Comparison of ENCODE assay signal across 19 mouse cellular contexts in genomic region chr2:57227425-57227824, GRCm38 (mm10). TPM values are rescaled to one million over a fixed set of nuclear protein-coding genes. Genes with fewer than 3 reads are reported as not detected.
A peak's percentile ranks its signal among the peaks of the same experiment; 100 is the strongest.
DNase-seq lines count a peak whose midpoint lies in the region; ATAC-seq and TF ChIP-seq lines count a peak whose summit lies in the region.
"Had no signal": no experiment of that assay in that cellular context is flagged by ENCODE, and none has a peak within 500 bp of the region (broad histone marks: within the 10 kb centered on the region; RNA-seq: fewer than 3 reads in every experiment).

No protein-coding gene starts in this region.

- TF ChIP-seq POLR2A in liver, adult 2 months (IDR thresholded peaks at IDR 0.05; ENCODE audit: extremely low read depth, insufficient read depth, low read length): no peak

- H3K9me3 ChIP-seq in liver, embryonic 12.5 days (replicated peaks): no peaks in the 10 kb centered on the region
- H3K9me3 ChIP-seq in forebrain, embryonic 14.5 days (replicated peaks; ENCODE audit: control insufficient read depth, low read length): no peaks in the 10 kb centered on the region
- H3K9me3 ChIP-seq: forebrain, embryonic 13.5 days; hindbrain, embryonic 13.5 days; midbrain, embryonic 12.5 days had no signal

- peaks cover 15% of the 10 kb centered on the region; the same call in 1 of the 2 replicates for H3K4me1 ChIP-seq in liver, adult 2 months (ENCODE audit: control insufficient read depth, insufficient read depth, low read length)
- H3K4me1 ChIP-seq in liver, embryonic 12.5 days: peaks cover 9% of the 10 kb centered on the region
- no peaks in the 10 kb centered on the region for H3K4me1 ChIP-seq in forebrain, embryonic 14.5 days (ENCODE audit: control insufficient read depth, insufficient read depth, low read length)
- H3K4me1 ChIP-seq: hindbrain, embryonic 13.5 days had no signal

- no peaks in the 10 kb centered on the region for H3K36me3 ChIP-seq in liver, adult 2 months (ENCODE audit: control insufficient read depth, insufficient read depth, low read length)
- no peaks in the 10 kb centered on the region for H3K36me3 ChIP-seq in liver, embryonic 12.5 days
- H3K36me3 ChIP-seq in forebrain, embryonic 14.5 days (ENCODE audit: control insufficient read depth, insufficient read depth, low read length): no peaks in the 10 kb centered on the region
- H3K36me3 ChIP-seq: hindbrain, embryonic 13.5 days; midbrain, embryonic 12.5 days had no signal

- no peak overlapping the region for H3K9ac ChIP-seq in liver, adult 2 months (ENCODE audit: low read depth, low read length)
- no peak overlapping the region for H3K9ac ChIP-seq in liver, embryonic 12.5 days
- no peak overlapping the region for H3K9ac ChIP-seq in forebrain, embryonic 14.5 days (ENCODE audit: low read length)
- H3K9ac ChIP-seq: forebrain, embryonic 13.5 days; hindbrain, embryonic 13.5 days; lung, embryonic 14.5 days; midbrain, embryonic 12.5 days had no signal

- no peak for ATAC-seq in liver, embryonic 12.5 days
- 0 out of 2 replicates have a peak, but pooled peaks have one; percentile 17 for ATAC-seq in megakaryocyte progenitor cell, adult 5-6 weeks (replicated peaks; ENCODE audit: poor library complexity)
- ATAC-seq in forebrain, embryonic 14.5 days: no peak
- ATAC-seq in erythroid progenitor cell, adult 5-6 weeks (replicated peaks; ENCODE audit: low FRiP score, poor library complexity, severe bottlenecking): no peak
- ATAC-seq: forebrain, embryonic 13.5 days had no signal

- peak; percentile 64 for DNase-seq in liver, adult 2 months (ENCODE audit: extremely low read depth, low read depth, low spot score)
- DNase-seq in Muller cell, postnatal 12 days (ENCODE audit: inconsistent ontology term): peak; percentile 30
- peak; percentile 46 for DNase-seq in cerebellum, adult 8-10 months
- DNase-seq in forebrain, embryonic 14.5 days (ENCODE audit: low spot score): no peak
- DNase-seq: adrenal gland, postnatal 25 days; B cell, adult 2 months; heart, postnatal 14 days; kidney, adult 9 months; kidney, postnatal 4 days; liver; lung, embryonic 14.5 days; lung, postnatal 4 days; right cerebral cortex, postnatal 4 days had no signal

- H3K4me3 ChIP-seq in liver, adult 2 months (ENCODE audit: insufficient read depth, low read depth, low read length): no peak overlapping the region
- H3K4me3 ChIP-seq in liver, embryonic 12.5 days: no peak overlapping the region
- no peak overlapping the region for H3K4me3 ChIP-seq in forebrain, embryonic 14.5 days (ENCODE audit: low read depth, low read length)
- H3K4me3 ChIP-seq: forebrain, embryonic 13.5 days; hindbrain, embryonic 13.5 days; midbrain, embryonic 12.5 days had no signal

- no peaks in the 10 kb centered on the region for H3K79me2 ChIP-seq in liver, adult 2 months (ENCODE audit: control insufficient read depth, insufficient read depth, low read length)

- H3K27ac ChIP-seq in liver, adult 2 months (replicated peaks; ENCODE audit: insufficient read depth, low read depth, low read length): no peak overlapping the region
- H3K27ac ChIP-seq in liver, embryonic 12.5 days: no peak overlapping the region
- no peak overlapping the region for H3K27ac ChIP-seq in forebrain, embryonic 14.5 days (ENCODE audit: low read depth, low read length)
- H3K27ac ChIP-seq: forebrain, embryonic 13.5 days; hindbrain, embryonic 13.5 days; midbrain, embryonic 12.5 days had no signal

- TF ChIP-seq CTCF in liver, adult 2 months (IDR thresholded peaks at IDR 0.05; ENCODE audit: low read depth, low read length): no peak

- 56% methylated on average over 3 of the region's 3 CpGs for WGBS in liver, adult 2 months
- 61% methylated on average over 3 of the region's 3 CpGs for WGBS in liver, embryonic 12.5 days (ENCODE audit: insufficient replicate concordance)
- WGBS in forebrain, embryonic 14.5 days: 86% methylated on average over 3 of the region's 3 CpGs

- no peak overlapping the region for H3K4me2 ChIP-seq in liver, embryonic 12.5 days
- no peak overlapping the region for H3K4me2 ChIP-seq in forebrain, embryonic 14.5 days (ENCODE audit: low read length)
- H3K4me2 ChIP-seq: forebrain, embryonic 13.5 days; hindbrain, embryonic 13.5 days; lung, embryonic 14.5 days; midbrain, embryonic 12.5 days had no signal

- no peaks in the 10 kb centered on the region for H3K27me3 ChIP-seq in liver, adult 2 months (ENCODE audit: control insufficient read depth, insufficient read depth, low read length)
- no peaks in the 10 kb centered on the region; the same call in 1 of the 2 replicates for H3K27me3 ChIP-seq in liver, embryonic 12.5 days (replicated peaks)
- H3K27me3 ChIP-seq in forebrain, embryonic 14.5 days (replicated peaks; ENCODE audit: control insufficient read depth, insufficient read depth, low read length): 0 out of 2 replicates have a peak, but pooled peaks cover 3% of the 10 kb centered on the region

RNA-seq across cellular contexts. Expression of gene Gpd2, which starts 10.0 kb away (rescaled TPM):
- total RNA-seq in liver, adult 2 months (2014; rRNA removed): 8.4 and 12.3 TPM in 2 replicates
- polyA plus RNA-seq in liver, adult 2 months (2012; rRNA removed): 4.4 and 7.1 TPM in 2 replicates
- 12.9 and 13.2 TPM in 2 replicates for polyA plus RNA-seq in liver, embryonic 12.5 days (2016; fragmentation: Nextera tagmentation; extraction: Ambion mirVana)
- 22.5 and 23.5 TPM in 2 replicates for total RNA-seq in megakaryocyte progenitor cell, adult 5-6 weeks (2015)
- total RNA-seq in megakaryocyte progenitor cell, adult 5-6 weeks (2017): 27.9 and 32.5 TPM in 2 replicates
- 17.8 and 21.8 TPM in 2 replicates for polyA plus RNA-seq in forebrain, embryonic 14.5 days (2014; fragmentation: Nextera tagmentation; extraction: Ambion mirVana)
- total RNA-seq in erythroid progenitor cell, adult 5-6 weeks (2015; ENCODE audit: low replicate concordance): 5.8 and 5.9 TPM in 2 replicates
- 3.2 and 8.9 TPM in 2 replicates for total RNA-seq in erythroid progenitor cell, adult 5-6 weeks (2017; ENCODE audit: low replicate concordance)
